Mouse (Mus musculus): ENCODE measurements around the gene Gm20479.

DNA sequence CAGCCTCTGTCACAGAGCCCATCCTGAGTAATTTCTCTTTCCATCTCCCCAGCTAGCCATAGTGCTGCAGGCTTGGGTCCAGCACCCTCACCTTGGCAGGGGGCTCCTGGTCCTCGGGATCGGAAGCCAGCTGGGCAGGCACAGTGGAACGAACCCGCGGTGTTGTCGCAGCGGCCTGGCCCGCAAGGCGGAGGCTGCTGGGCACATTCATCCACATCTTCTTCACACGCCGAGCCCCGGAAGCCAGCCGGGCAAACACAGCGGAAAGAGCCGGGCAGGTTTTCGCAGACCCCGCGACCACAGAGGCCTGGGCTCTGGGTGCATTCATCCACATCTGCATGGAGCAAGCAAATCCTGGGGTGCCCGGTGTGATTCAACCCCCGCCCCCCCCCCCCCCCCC is 32.3 kb downstream of the Gm20479 start:
- TF ChIP-seq MYOD1 (IDR thresholded peaks at IDR 0.05; ENCODE audit: control insufficient read depth, insufficient read length, low read depth) (no peak), CTCF (IDR thresholded peaks at IDR 0.05; ENCODE audit: control insufficient read depth, insufficient read depth, insufficient read length) (no peak), MAX (IDR thresholded peaks at IDR 0.05) (no peak), CEBPB (IDR thresholded peaks at IDR 0.05; ENCODE audit: low read depth) (no peak), MYOG (IDR thresholded peaks at IDR 0.05; ENCODE audit: control insufficient read depth, extremely low read depth, insufficient read length) (no peak), USF1 (IDR thresholded peaks at IDR 0.05; ENCODE audit: low read depth) (no peak)

All from C2C12 (cell line).